Mouse (Mus musculus) ES-E14 (cell line): ENCODE results near the gene Lpcat3.
"Not testable (repeated sequence)": the region's sequence is repeated elsewhere in the genome, so short reads cannot be mapped to it uniquely, and the experiment has no call there.

Experiments
- CHD2 ChIP-seq: IDR thresholded peaks from 2 replicates; pipeline ENCODE4 v1.6.1; 2014; ENCODE audit warnings: mild to moderate bottlenecking, low read depth, low read length, inconsistent platforms
- MAFK ChIP-seq: IDR thresholded peaks from 2 replicates; pipeline ENCODE4 v1.6.1; 2014; ENCODE audit warnings: mild to moderate bottlenecking, low read depth, low read length, inconsistent platforms; ENCODE audit not compliant: insufficient read depth

DNA sequence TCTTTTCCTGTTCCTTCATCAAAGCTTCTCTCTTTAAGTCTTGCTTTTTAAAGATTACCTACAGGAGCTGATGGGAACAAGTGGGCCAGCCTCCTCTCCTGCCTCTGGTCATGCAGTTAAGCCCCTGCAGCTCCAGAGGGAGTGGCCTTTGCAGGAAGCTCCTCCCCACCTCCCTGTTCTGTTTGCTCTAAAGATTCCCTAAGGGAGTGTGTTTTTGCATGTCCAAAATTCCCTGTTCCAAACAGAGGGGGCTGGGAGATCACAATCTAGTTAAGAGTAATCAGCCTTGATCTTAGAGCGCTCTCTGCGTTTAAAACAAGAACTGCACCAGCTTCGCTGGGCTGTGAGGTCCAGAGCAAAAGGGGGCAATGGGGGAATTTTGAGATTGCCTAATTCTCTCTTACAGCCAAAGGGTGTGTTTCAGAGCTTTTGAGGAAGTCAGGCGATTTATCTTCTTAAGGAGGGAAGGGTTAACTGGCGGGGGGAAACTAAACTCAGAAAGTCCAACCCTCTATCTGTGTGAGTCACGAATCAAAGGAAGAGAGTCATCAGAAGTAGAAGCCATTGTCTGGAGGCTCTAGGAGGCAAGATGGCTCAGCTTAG is 25.9 kb upstream of the Lpcat3 start:
- TF ChIP-seq MAFK, CHD2: not testable (repeated sequence)
